Mouse (Mus musculus) common myeloid progenitor, adult 5-6 weeks (primary cell): Measurements from ENCODE around the gene Snta1. TPM values are rescaled to one million over a fixed set of nuclear protein-coding genes. Genes with fewer than 3 reads are reported as not detected.
"Not testable (repeated sequence)": the region's sequence is repeated elsewhere in the genome, so short reads cannot be mapped to it uniquely, and the experiment has no call there.

Source experiments
- ATAC-seq: replicated peaks from 2 replicates; pipeline ENCODE4 v1.8.0; 2016; ENCODE audit warnings: low read depth, mild to moderate bottlenecking, moderate TSS enrichment, inconsistent platforms; ENCODE audit not compliant: poor library complexity, severe bottlenecking
- total RNA-seq: library from RNA; stranded (forward); fragments of 200-1000, 187-1606 nt; gene quantifications from 2 replicates; pipeline ENCODE4 v1.2.3, GENCODE M21; 2017

Snta1 gene
- total RNA-seq, 1 experiment from 2014 or later = not detected

- ATAC-seq = peak; percentile 57
Measured at GRCm38 (mm10) chr2:154373961-154374632, 33.8 kb downstream of the Snta1 start.

- ATAC-seq = no peak
Measured at GRCm38 (mm10) chr2:154372842-154373500, 34.9 kb downstream of the Snta1 start, which contains the start of gene Cdk5rap1. Cdk5rap1 (minus strand) TSS chr2:154373010.

GRCm38 (mm10) chr2:154372151-154372829 lies 35.6 kb downstream of the Snta1 start:
- ATAC-seq = peak; percentile 86

GRCm38 (mm10) chr2:154367510-154367909 lies 40.4 kb downstream of the Snta1 start:
- no peak for ATAC-seq

GRCm38 (mm10) chr2:154354000-154354425 lies 53.9 kb downstream of the Snta1 start:
- not testable (repeated sequence) for ATAC-seq

- no peak for ATAC-seq
Measured at GRCm38 (mm10) chr2:154348152-154348551, 59.7 kb downstream of the Snta1 start.

GRCm38 (mm10) chr2:154339356-154339755 lies 68.5 kb downstream of the Snta1 start:
- ATAC-seq = no peak

GRCm38 (mm10) chr2:154338161-154338560 lies 69.7 kb downstream of the Snta1 start:
- no peak for ATAC-seq

GRCm38 (mm10) chr2:154335572-154335971 lies 72.3 kb downstream of the Snta1 start:
- no peak for ATAC-seq

- ATAC-seq = no peak
Measured at GRCm38 (mm10) chr2:154326852-154327251, 81.0 kb downstream of the Snta1 start.

Other genes starting within 250 kb of the Snta1 start
- gene Bpifa5, start 245.5 kb downstream of the Snta1 start, total RNA-seq = not detected in 2 replicates
- gene Bpifb1, start 217.3 kb downstream of the Snta1 start, total RNA-seq = not detected in 2 replicates
- not detected in 2 replicates for gene Bpifb5, start 184.4 kb downstream of the Snta1 start, total RNA-seq
- not detected in 2 replicates for gene Bpifb9a, start 150.2 kb downstream of the Snta1 start, total RNA-seq
- not detected in 2 replicates for gene Bpifb9b, start 100.9 kb downstream of the Snta1 start, total RNA-seq
- 16.8 and 17.7 TPM in 2 replicates for gene Cdk5rap1, start 35.1 kb downstream of the Snta1 start, total RNA-seq
- gene Cbfa2t2, start 28.4 kb upstream of the Snta1 start, total RNA-seq = 16.2 and 23.8 TPM in 2 replicates
- gene 1700003F12Rik, start 139.0 kb upstream of the Snta1 start, total RNA-seq = not detected in 2 replicates
- not detected in 2 replicates for gene Actl10, start 143.7 kb upstream of the Snta1 start, total RNA-seq
- 0.15 and 0.64 TPM in 2 replicates for gene Necab3, start 150.8 kb upstream of the Snta1 start, total RNA-seq
- gene E2f1, start 161.8 kb upstream of the Snta1 start, total RNA-seq = 11.1 and 13.2 TPM in 2 replicates
- 14.2 and 18.2 TPM in 2 replicates for gene Pxmp4, start 195.6 kb upstream of the Snta1 start, total RNA-seq
- gene Zfp341, start 205.2 kb upstream of the Snta1 start, total RNA-seq = 0.34 and 0.87 TPM in 2 replicates
- not detected in 2 replicates for gene 4930519P11Rik, start 205.3 kb upstream of the Snta1 start, total RNA-seq
- gene Chmp4b, start 243.6 kb upstream of the Snta1 start, total RNA-seq = 99.8 and 109 TPM in 2 replicates